Mouse (Mus musculus) lung, postnatal 14 days (tissue): ENCODE measurements around the gene Rhox2e.
"Not testable (repeated sequence)": the region's sequence is repeated elsewhere in the genome, so short reads cannot be mapped to it uniquely, and the experiment has no call there.

ENCODE experiments used
- DNase-seq: peaks from one replicate; pipeline ENCODE4 v3.0.0; 2021

Rhox2e gene

DNA sequence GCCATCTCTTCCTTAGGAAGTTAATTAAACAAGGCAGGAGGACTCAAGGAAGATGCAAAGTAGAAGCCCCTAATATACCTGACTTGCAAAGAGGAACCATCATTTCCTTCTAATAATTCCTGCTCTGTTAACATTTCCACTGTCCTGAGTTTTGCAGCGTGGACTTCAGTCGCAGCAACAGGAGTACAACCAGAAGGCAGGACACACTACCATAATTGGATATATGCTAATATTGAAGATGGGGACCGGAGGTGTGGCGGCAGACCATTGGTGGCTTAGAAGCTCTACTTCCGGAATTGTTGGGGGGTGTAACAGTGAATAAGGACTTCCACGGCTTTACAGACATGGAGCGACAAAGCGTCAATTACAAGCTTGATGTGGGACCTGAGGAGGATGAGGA, at the start of gene Rhox2e:
Gene Rhox2e, plus strand, starts transcription at position 301 of the 400 bp plus-strand sequence.
- DNase-seq = not testable (repeated sequence)

GRCm38 (mm10) chrX:37514059-37514458, 16.2 kb upstream of the Rhox2e start, which contains the start of gene Rhox4d:
TSS of gene Rhox4d (plus strand) at chrX:37514359.
- DNase-seq = not testable (repeated sequence)

- DNase-seq = not testable (repeated sequence)
Observed at GRCm38 (mm10) chrX:37541719-37542118, 11.5 kb downstream of the Rhox2e start, which contains the start of gene Rhox3e. TSS of gene Rhox3e (plus strand) at chrX:37542019.

DNA sequence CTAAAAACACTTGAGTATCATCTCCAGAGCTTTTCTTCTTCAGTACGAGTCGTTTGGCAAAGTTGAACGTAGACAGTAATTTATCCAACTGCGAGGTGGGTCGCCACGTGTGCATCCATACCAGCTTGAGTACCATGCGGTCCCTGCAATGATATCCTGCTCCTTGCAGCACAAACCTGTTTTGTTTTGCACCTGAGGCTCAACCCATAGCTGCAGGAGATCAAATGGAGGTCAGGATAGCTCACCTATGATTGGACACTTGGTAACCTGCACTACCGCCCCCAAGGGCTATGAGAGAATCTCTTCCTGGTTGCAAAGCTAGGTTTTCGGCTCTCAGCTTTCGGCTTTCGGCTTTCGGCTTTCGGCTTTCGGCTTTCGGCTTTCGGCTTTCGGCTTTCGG, 26.9 kb downstream of the Rhox2e start, which contains the start of gene Rhox4e:
Gene Rhox4e, plus strand, starts transcription at position 301 of the 400 bp plus-strand sequence.
- not testable (repeated sequence) for DNase-seq

DNA sequence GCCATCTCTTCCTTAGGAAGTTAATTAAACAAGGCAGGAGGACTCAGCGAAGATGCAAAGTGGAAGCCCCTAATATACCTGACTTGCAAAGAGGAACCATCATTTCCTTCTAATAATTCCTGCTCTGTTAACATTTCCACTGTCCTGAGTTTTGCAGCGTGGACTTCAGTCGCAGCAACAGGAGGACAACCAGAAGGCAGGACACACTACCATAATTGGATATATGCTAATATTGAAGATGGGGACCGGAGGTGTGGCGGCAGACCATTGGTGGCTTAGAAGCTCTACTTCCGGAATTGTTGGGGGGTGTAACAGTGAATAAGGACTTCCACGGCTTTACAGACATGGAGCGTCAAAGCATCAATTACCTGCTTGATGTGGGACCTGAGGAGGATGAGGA, 40.9 kb downstream of the Rhox2e start, which contains the start of gene Rhox2f:
Gene Rhox2f, plus strand, starts transcription at position 301 of the 400 bp plus-strand sequence.
- not testable (repeated sequence) for DNase-seq

- DNase-seq = not testable (repeated sequence)
Observed at GRCm38 (mm10) chrX:37572638-37573037, 42.4 kb downstream of the Rhox2e start.

DNA sequence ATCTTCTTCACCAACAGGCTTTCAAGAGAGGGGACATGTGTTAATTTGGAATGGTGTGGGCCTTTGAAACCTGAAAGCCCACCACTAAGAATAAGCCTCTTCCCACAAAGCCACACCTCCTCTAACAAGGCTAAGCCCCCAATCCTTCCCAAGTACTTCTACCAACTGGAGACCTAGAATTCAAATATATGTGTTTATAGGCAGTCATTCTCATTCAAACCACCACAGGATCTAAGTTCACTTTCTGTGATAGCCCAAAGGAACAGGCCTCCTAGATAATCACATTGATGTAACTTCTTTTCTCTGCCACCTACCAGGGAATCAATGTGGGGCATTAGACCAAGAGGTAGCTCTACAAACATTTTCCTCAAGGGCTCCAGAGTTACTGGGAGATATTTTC, 50.4 kb downstream of the Rhox2e start, which contains the start of gene Rhox3f:
Gene Rhox3f, plus strand, starts transcription at position 301 of the 400 bp plus-strand sequence.
- DNase-seq = not testable (repeated sequence)
